ENCODE assay signal across 21 mouse cellular contexts in the genomic region with DNA sequence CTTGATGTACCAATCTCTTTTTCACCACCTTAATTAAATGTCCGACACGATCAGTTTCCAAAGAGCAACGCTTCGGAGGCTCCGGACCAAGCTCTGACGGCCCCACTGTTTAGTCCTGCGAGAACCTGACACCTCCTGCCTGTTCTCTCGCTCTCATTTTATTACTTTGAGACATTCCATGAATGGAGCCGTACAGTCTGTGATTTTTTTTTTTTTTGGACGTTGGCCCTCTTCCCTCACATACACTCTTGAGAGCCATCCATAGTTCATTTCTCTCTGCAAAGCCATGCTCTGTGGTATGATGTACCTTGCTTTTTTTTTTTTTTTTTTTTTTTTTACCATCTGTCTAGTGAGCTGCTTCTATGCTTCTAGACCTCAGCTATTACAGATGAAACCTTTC.
DNase-seq lines count a peak whose midpoint lies in the region; ATAC-seq and TF ChIP-seq lines count a peak whose summit lies in the region.
"Had no signal": no experiment of that assay in that cellular context is flagged by ENCODE, and none has a peak within 500 bp of the region (broad histone marks: within the 10 kb centered on the region; RNA-seq: fewer than 3 reads in every experiment).

No protein-coding gene starts in this region.

- no peak for TF ChIP-seq CTCF in kidney, postnatal 0 days (IDR thresholded peaks at IDR 0.05; ENCODE audit: low read depth)
- no peak for TF ChIP-seq CTCF in bone marrow, adult 2 months (IDR thresholded peaks at IDR 0.05; ENCODE audit: control insufficient read depth, insufficient read depth, low read length)

- ATAC-seq in kidney, postnatal 0 days (replicated peaks; ENCODE audit: low FRiP score, low read depth): no peak
- ATAC-seq in embryonic facial prominence, embryonic 15.5 days (ENCODE audit: insufficient number of reproducible peaks, low FRiP score, low TSS enrichment, low read depth): no peak
- ATAC-seq in limb, embryonic 14.5 days (ENCODE audit: low FRiP score, low read depth): peak; percentile 75
- ATAC-seq: forebrain, embryonic 14.5 days; midbrain, embryonic 16.5 days; Patski had no signal

- no peaks in the 10 kb centered on the region for H3K36me3 ChIP-seq in kidney, postnatal 0 days (ENCODE audit: insufficient read depth, low read length)
- H3K36me3 ChIP-seq in embryonic facial prominence, embryonic 15.5 days: no peaks in the 10 kb centered on the region
- H3K36me3 ChIP-seq in limb, embryonic 14.5 days (ENCODE audit: control insufficient read depth, insufficient read depth, low read length): no peaks in the 10 kb centered on the region
- H3K36me3 ChIP-seq: hindbrain, embryonic 13.5 days; liver, embryonic 13.5 days had no signal

- DNase-seq in kidney, postnatal 0 days (ENCODE audit: low spot score): peak; percentile 82
- no peak for DNase-seq in kidney, adult 9 months
- DNase-seq in limb, embryonic 14.5 days (ENCODE audit: low spot score): peak; percentile 64
- no peak for DNase-seq in liver
- no peak for DNase-seq in T-cell, adult 2 months (ENCODE audit: low spot score)
- DNase-seq: B cell, adult 2 months; cerebellum, adult 9-10 months; heart, postnatal 14 days; kidney, adult 11 months; liver, embryonic 13.5 days; lung, postnatal 10 days; right cerebral cortex, postnatal 14 days; thymus, postnatal 4 days had no signal

- no peaks in the 10 kb centered on the region for H3K27me3 ChIP-seq in kidney, postnatal 0 days (ENCODE audit: insufficient read depth, low read length)
- H3K27me3 ChIP-seq in embryonic facial prominence, embryonic 15.5 days: no peaks in the 10 kb centered on the region
- H3K27me3 ChIP-seq in limb, embryonic 14.5 days (ENCODE audit: control insufficient read depth, insufficient read depth, low read length): no peaks in the 10 kb centered on the region
- H3K27me3 ChIP-seq: hindbrain, embryonic 13.5 days; liver, embryonic 13.5 days; megakaryocyte, embryonic 14.5 days; Patski had no signal

- 16% methylated on average over 10 of the region's 10 CpGs for WGBS in kidney, postnatal 0 days
- 88% methylated on average over 10 of the region's 10 CpGs for WGBS in bone marrow, adult 2 months
- 47% methylated on average over 10 of the region's 10 CpGs for WGBS in embryonic facial prominence, embryonic 15.5 days
- 6% methylated on average over 10 of the region's 10 CpGs for WGBS in limb, embryonic 14.5 days

- H3K9ac ChIP-seq in kidney, postnatal 0 days (ENCODE audit: low read depth, low read length): no peak overlapping the region
- no peak overlapping the region for H3K9ac ChIP-seq in embryonic facial prominence, embryonic 15.5 days
- H3K9ac ChIP-seq in limb, embryonic 14.5 days (ENCODE audit: low read depth, low read length, severe bottlenecking): no peak overlapping the region
- H3K9ac ChIP-seq: hindbrain, embryonic 13.5 days; liver, embryonic 13.5 days had no signal

- no peaks in the 10 kb centered on the region for H3K9me3 ChIP-seq in kidney, postnatal 0 days (replicated peaks; ENCODE audit: low read length)
- no peaks in the 10 kb centered on the region for H3K9me3 ChIP-seq in embryonic facial prominence, embryonic 15.5 days (replicated peaks)
- H3K9me3 ChIP-seq in limb, embryonic 14.5 days (ENCODE audit: control insufficient read depth, low read length): no peaks in the 10 kb centered on the region
- H3K9me3 ChIP-seq: hindbrain, embryonic 13.5 days; liver, embryonic 13.5 days had no signal

- TF ChIP-seq POLR2A in bone marrow, adult 2 months (IDR thresholded peaks at IDR 0.05; ENCODE audit: borderline replicate concordance, control insufficient read depth, low read depth, low read length): no peak
- no peak for TF ChIP-seq POLR2A in limb, embryonic 14.5 days (IDR thresholded peaks at IDR 0.05; ENCODE audit: borderline replicate concordance, extremely low read depth, insufficient read depth, insufficient read length)

- 0 out of 2 replicates have a peak, but pooled peaks cover 4% of the 10 kb centered on the region for H3K4me1 ChIP-seq in kidney, postnatal 0 days (replicated peaks; ENCODE audit: insufficient read depth, low read length)
- H3K4me1 ChIP-seq in bone marrow, adult 2 months (ENCODE audit: control insufficient read depth, insufficient read depth, low read length): peaks cover 3% of the 10 kb centered on the region
- peaks cover 44% of the 10 kb centered on the region for H3K4me1 ChIP-seq in embryonic facial prominence, embryonic 15.5 days
- H3K4me1 ChIP-seq in limb, embryonic 14.5 days (ENCODE audit: control insufficient read depth, insufficient read depth, low read length): peaks cover 65% of the 10 kb centered on the region
- H3K4me1 ChIP-seq: liver, embryonic 13.5 days; megakaryocyte, embryonic 14.5 days had no signal

- no peak overlapping the region for H3K4me2 ChIP-seq in kidney, postnatal 0 days (ENCODE audit: low read length)
- no peak overlapping the region for H3K4me2 ChIP-seq in embryonic facial prominence, embryonic 15.5 days (replicated peaks)
- no peak overlapping the region; the same call in 1 of the 2 replicates for H3K4me2 ChIP-seq in limb, embryonic 14.5 days (replicated peaks; ENCODE audit: low read depth, low read length, severe bottlenecking)
- H3K4me2 ChIP-seq: heart, embryonic 11.5 days; hindbrain, embryonic 13.5 days; liver, embryonic 13.5 days had no signal

- no peak overlapping the region for H3K27ac ChIP-seq in kidney, postnatal 0 days
- 0 out of 2 replicates have a peak overlapping the region, but pooled peaks have one; percentile 19 for H3K27ac ChIP-seq in bone marrow, adult 2 months (ENCODE audit: control insufficient read depth, insufficient read depth, low read depth, low read length, poor library complexity)
- 0 out of 2 replicates have a peak overlapping the region, but pooled peaks have one; percentile 39 for H3K27ac ChIP-seq in embryonic facial prominence, embryonic 15.5 days (replicated peaks)
- H3K27ac ChIP-seq in limb, embryonic 14.5 days (replicated peaks; ENCODE audit: low read depth, low read length): peak overlapping the region; percentile 70
- H3K27ac ChIP-seq: hindbrain, embryonic 13.5 days; liver, embryonic 13.5 days had no signal

- H3K4me3 ChIP-seq in kidney, postnatal 0 days (replicated peaks; ENCODE audit: low read depth, low read length): no peak overlapping the region
- H3K4me3 ChIP-seq in bone marrow, adult 2 months (replicated peaks; ENCODE audit: control insufficient read depth, low read depth, low read length): no peak overlapping the region
- no peak overlapping the region for H3K4me3 ChIP-seq in embryonic facial prominence, embryonic 15.5 days (replicated peaks)
- H3K4me3 ChIP-seq in limb, embryonic 14.5 days (replicated peaks; ENCODE audit: low read length): no peak overlapping the region
- H3K4me3 ChIP-seq: hindbrain, embryonic 13.5 days; liver, embryonic 13.5 days; megakaryocyte, embryonic 14.5 days had no signal

Comparison
In these comparisons a context has a peak if more than half of its experiments do, and no peak if none do; other contexts are left out.
1. DNase-seq: peak in kidney, postnatal 0 days (single experiment) and limb, embryonic 14.5 days (single experiment); none in kidney, adult 9 months (single experiment), liver (single experiment) and T-cell, adult 2 months (single experiment).